Mouse (Mus musculus): ENCODE results near the gene Ankrd63. TPM values are rescaled to one million over a fixed set of nuclear protein-coding genes. Genes with fewer than 3 reads are reported as not detected.

Gene Ankrd63
- polyA plus RNA-seq, 1 experiment from 2014 or later = 0.66 TPM

GRCm38 (mm10) chr2:118745232-118745884 is 41.6 kb upstream of the Ankrd63 start, which contains the start of gene Inafm2:
TSS of gene Inafm2 (plus strand) at chr2:118745758.
- peaks cover 30% of the 10 kb centered on the region for H3K4me1 ChIP-seq (ENCODE audit: control insufficient read depth, insufficient read depth, low read length)
- H3K9me3 ChIP-seq (replicated peaks; ENCODE audit: control insufficient read depth, low read length) = no peaks in the 10 kb centered on the region
- H3K4me2 ChIP-seq = peak within 1 kb of the TSS; percentile 85
- H3K27ac ChIP-seq (ENCODE audit: low read depth, low read length) = peak within 1 kb of the TSS; percentile 59
- peak; percentile 87 for ATAC-seq (replicated peaks; ENCODE audit: insufficient number of reproducible peaks, low FRiP score, low TSS enrichment)
- peak within 1 kb of the TSS; percentile 75 for H3K4me3 ChIP-seq (ENCODE audit: low read depth, low read length)
- H3K9ac ChIP-seq (ENCODE audit: low read depth, low read length) = peak within 1 kb of the TSS; percentile 91
- H3K27me3 ChIP-seq (ENCODE audit: control insufficient read depth, insufficient read depth, low read length) = peaks cover 14% of the 10 kb centered on the region
- no peaks in the 10 kb centered on the region for H3K36me3 ChIP-seq (ENCODE audit: control insufficient read depth, insufficient read depth, low read length)
- under 1% methylated on average over 36 of the region's 57 CpGs for WGBS (ENCODE audit: insufficient replicate concordance)

DNA sequence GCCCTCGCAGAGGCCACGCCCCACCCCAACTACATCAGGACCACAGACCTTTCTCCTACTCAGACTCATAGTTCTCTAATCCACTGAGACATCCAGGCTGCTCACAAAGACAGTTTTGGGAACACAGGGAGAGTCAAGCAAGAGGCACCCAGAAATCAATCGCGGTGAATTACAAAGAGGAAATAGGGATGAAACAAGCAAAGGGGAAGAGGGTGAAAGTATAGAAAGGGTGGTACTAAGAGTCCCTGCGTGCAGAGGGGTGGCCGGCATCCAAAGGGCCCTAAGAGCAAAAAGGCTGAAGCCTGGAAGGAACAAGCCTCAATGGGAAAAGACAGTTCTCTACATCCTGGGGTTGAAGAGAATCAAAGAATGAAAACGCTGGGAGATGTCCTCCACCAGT is 40.9 kb upstream of the Ankrd63 start:
- Histone ChIP-seq H3K4me3 (ENCODE audit: low read depth, low read length) (peak overlapping the region; percentile 75), H3K36me3 (ENCODE audit: control insufficient read depth, insufficient read depth, low read length) (no peaks in the 10 kb centered on the region), H3K4me1 (ENCODE audit: control insufficient read depth, insufficient read depth, low read length) (peaks cover 22% of the 10 kb centered on the region), H3K4me2 (peak overlapping the region; percentile 85), H3K9ac (ENCODE audit: low read depth, low read length) (no peak overlapping the region), H3K27me3 (ENCODE audit: control insufficient read depth, insufficient read depth, low read length) (peaks cover 14% of the 10 kb centered on the region), H3K9me3 (replicated peaks; ENCODE audit: control insufficient read depth, low read length) (no peaks in the 10 kb centered on the region), H3K27ac (ENCODE audit: low read depth, low read length) (no peak overlapping the region)
- WGBS (ENCODE audit: insufficient replicate concordance) = 12% methylated on average over 7 of the region's 7 CpGs
- no peak for ATAC-seq (replicated peaks; ENCODE audit: insufficient number of reproducible peaks, low FRiP score, low TSS enrichment)

GRCm38 (mm10) chr2:118743261-118743943 is 39.6 kb upstream of the Ankrd63 start:
- WGBS (ENCODE audit: insufficient replicate concordance) = 33% methylated on average over 8 of the region's 8 CpGs
- H3K27ac ChIP-seq (ENCODE audit: low read depth, low read length) = no peak overlapping the region
- H3K9me3 ChIP-seq (replicated peaks; ENCODE audit: control insufficient read depth, low read length) = no peaks in the 10 kb centered on the region
- no peaks in the 10 kb centered on the region for H3K36me3 ChIP-seq (ENCODE audit: control insufficient read depth, insufficient read depth, low read length)
- H3K4me3 ChIP-seq (ENCODE audit: low read depth, low read length) = no peak overlapping the region
- no peak overlapping the region for H3K4me2 ChIP-seq
- peaks cover 14% of the 10 kb centered on the region for H3K27me3 ChIP-seq (ENCODE audit: control insufficient read depth, insufficient read depth, low read length)
- no peak overlapping the region for H3K9ac ChIP-seq (ENCODE audit: low read depth, low read length)
- peaks cover 13% of the 10 kb centered on the region for H3K4me1 ChIP-seq (ENCODE audit: control insufficient read depth, insufficient read depth, low read length)
- ATAC-seq (replicated peaks; ENCODE audit: insufficient number of reproducible peaks, low FRiP score, low TSS enrichment) = no peak

DNA sequence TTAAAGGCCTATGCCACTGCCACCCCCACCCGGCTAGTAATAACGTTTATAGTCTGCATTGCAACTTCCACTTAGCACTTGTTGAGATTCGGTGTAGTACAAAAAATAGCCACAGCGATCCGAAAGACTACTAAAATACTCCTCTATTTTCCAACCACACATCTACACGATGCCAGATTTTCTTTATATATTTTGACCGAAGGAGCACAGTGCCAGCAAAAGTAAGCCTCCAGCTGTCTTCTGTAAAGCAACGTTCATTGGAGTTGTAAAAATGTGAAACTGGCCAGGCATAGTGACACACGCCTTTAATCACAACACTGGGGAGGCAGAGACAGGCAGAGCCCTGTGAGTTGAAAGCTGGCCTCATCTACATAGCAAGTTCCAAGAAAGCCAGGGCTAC is 37.4 kb upstream of the Ankrd63 start:
- no peaks in the 10 kb centered on the region for H3K36me3 ChIP-seq (ENCODE audit: control insufficient read depth, insufficient read depth, low read length)

DNA sequence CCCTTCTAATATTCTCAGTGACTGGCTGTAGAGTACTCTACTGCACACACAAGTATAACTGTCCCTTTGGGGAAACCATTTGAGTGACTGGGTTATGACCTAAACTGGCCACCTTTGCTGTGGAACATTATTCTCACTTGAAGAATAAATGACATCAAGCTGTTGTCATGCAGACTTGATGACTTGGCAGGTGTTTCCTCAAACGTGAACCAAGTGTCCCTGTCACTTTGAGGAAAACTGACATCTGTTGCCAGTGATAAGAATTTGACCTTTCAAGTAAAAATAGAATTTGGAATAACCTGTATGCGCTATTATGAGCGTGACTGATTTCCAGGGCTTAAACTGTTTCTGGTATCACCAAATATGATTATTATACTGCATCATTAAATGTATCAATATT is 36.6 kb upstream of the Ankrd63 start:
- H3K4me2 ChIP-seq = no peak overlapping the region
- H3K4me3 ChIP-seq (ENCODE audit: low read depth, low read length) = no peak overlapping the region
- no peaks in the 10 kb centered on the region for H3K9me3 ChIP-seq (replicated peaks; ENCODE audit: control insufficient read depth, low read length)
- peaks cover 14% of the 10 kb centered on the region for H3K27me3 ChIP-seq (ENCODE audit: control insufficient read depth, insufficient read depth, low read length)
- 54% methylated on average over 3 of the region's 3 CpGs for WGBS (ENCODE audit: insufficient replicate concordance)
- ATAC-seq (replicated peaks; ENCODE audit: insufficient number of reproducible peaks, low FRiP score, low TSS enrichment) = no peak
- no peak overlapping the region for H3K27ac ChIP-seq (ENCODE audit: low read depth, low read length)
- no peaks in the 10 kb centered on the region for H3K36me3 ChIP-seq (ENCODE audit: control insufficient read depth, insufficient read depth, low read length)
- H3K9ac ChIP-seq (ENCODE audit: low read depth, low read length) = no peak overlapping the region
- peaks cover 8% of the 10 kb centered on the region for H3K4me1 ChIP-seq (ENCODE audit: control insufficient read depth, insufficient read depth, low read length)

More for the DNA sequence above, 37.4 kb upstream of the Ankrd63 start:
- Histone ChIP-seq H3K4me2 (no peak overlapping the region), H3K4me1 (ENCODE audit: control insufficient read depth, insufficient read depth, low read length) (peaks cover 8% of the 10 kb centered on the region), H3K27me3 (ENCODE audit: control insufficient read depth, insufficient read depth, low read length) (peaks cover 14% of the 10 kb centered on the region), H3K4me3 (ENCODE audit: low read depth, low read length) (no peak overlapping the region), H3K27ac (ENCODE audit: low read depth, low read length) (no peak overlapping the region), H3K9ac (ENCODE audit: low read depth, low read length) (no peak overlapping the region), H3K9me3 (replicated peaks; ENCODE audit: control insufficient read depth, low read length) (no peaks in the 10 kb centered on the region)
- WGBS (ENCODE audit: insufficient replicate concordance) = 63% methylated on average over 9 of the region's 9 CpGs
- ATAC-seq (replicated peaks; ENCODE audit: insufficient number of reproducible peaks, low FRiP score, low TSS enrichment) = no peak

DNA sequence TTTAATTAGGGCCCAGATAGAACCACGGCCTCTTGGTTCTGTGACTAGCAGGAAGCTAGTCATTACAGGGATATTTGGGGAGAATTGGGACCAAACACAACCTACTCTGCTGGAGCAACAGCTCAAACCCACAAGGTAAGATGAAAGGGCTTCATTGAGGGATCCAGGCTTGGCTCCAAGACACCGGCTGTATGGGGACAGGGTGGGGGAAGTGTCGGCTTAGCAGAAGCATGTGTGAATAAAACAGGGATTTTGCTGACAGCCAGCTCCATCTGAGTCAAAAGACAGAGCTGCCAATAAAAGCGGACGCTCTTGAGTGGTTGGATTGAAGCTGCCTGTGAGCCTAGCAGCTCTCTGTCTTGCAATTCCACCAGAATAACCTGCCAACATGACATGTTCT is 29.6 kb upstream of the Ankrd63 start:
- Histone ChIP-seq H3K27me3 (ENCODE audit: control insufficient read depth, insufficient read depth, low read length) (peaks cover 16% of the 10 kb centered on the region; the same call in 1 of the 2 replicates), H3K9ac (ENCODE audit: low read depth, low read length) (no peak overlapping the region), H3K27ac (ENCODE audit: low read depth, low read length) (no peak overlapping the region), H3K4me3 (ENCODE audit: low read depth, low read length) (no peak overlapping the region), H3K4me2 (no peak overlapping the region), H3K36me3 (ENCODE audit: control insufficient read depth, insufficient read depth, low read length) (no peaks in the 10 kb centered on the region), H3K4me1 (ENCODE audit: control insufficient read depth, insufficient read depth, low read length) (peaks cover 16% of the 10 kb centered on the region), H3K9me3 (replicated peaks; ENCODE audit: control insufficient read depth, low read length) (no peaks in the 10 kb centered on the region)
- no peak for ATAC-seq (replicated peaks; ENCODE audit: insufficient number of reproducible peaks, low FRiP score, low TSS enrichment)
- 64% methylated on average over 5 of the region's 5 CpGs for WGBS (ENCODE audit: insufficient replicate concordance)

DNA sequence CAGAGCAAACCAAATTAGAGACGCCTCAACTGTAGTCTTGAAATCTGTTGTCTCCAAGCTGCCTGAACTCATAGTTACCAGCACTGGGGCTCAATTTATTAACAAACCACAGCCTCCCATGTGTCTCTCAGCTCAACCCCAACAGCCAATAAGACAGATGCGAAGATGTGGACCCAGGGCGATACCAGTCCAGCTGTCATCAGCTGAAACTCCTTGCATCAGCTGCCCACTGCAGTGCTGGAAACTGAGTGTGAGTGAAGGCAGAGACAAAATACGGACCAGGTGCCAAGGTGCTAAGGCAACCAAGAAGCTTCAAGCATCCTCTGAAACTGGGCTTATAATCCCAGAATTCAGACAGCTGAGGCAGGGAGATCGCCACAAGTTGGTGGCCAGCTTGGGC is 28.2 kb upstream of the Ankrd63 start:
- Histone ChIP-seq H3K4me2 (no peak overlapping the region), H3K9me3 (replicated peaks; ENCODE audit: control insufficient read depth, low read length) (no peaks in the 10 kb centered on the region), H3K4me1 (ENCODE audit: control insufficient read depth, insufficient read depth, low read length) (peaks cover 25% of the 10 kb centered on the region), H3K4me3 (ENCODE audit: low read depth, low read length) (no peak overlapping the region), H3K9ac (ENCODE audit: low read depth, low read length) (no peak overlapping the region), H3K27ac (ENCODE audit: low read depth, low read length) (no peak overlapping the region), H3K36me3 (ENCODE audit: control insufficient read depth, insufficient read depth, low read length) (no peaks in the 10 kb centered on the region), H3K27me3 (ENCODE audit: control insufficient read depth, insufficient read depth, low read length) (peaks cover 16% of the 10 kb centered on the region; the same call in 1 of the 2 replicates)
- WGBS (ENCODE audit: insufficient replicate concordance) = 77% methylated on average over 5 of the region's 5 CpGs
- no peak for ATAC-seq (replicated peaks; ENCODE audit: insufficient number of reproducible peaks, low FRiP score, low TSS enrichment)

GRCm38 (mm10) chr2:118730622-118730915 is 26.8 kb upstream of the Ankrd63 start:
- no peak; the same call in 1 of the 2 replicates for ATAC-seq (replicated peaks; ENCODE audit: insufficient number of reproducible peaks, low FRiP score, low TSS enrichment)
- peaks cover 25% of the 10 kb centered on the region for H3K4me1 ChIP-seq (ENCODE audit: control insufficient read depth, insufficient read depth, low read length)
- no peaks in the 10 kb centered on the region for H3K36me3 ChIP-seq (ENCODE audit: control insufficient read depth, insufficient read depth, low read length)
- H3K27ac ChIP-seq (ENCODE audit: low read depth, low read length) = no peak overlapping the region
- no peak overlapping the region for H3K4me3 ChIP-seq (ENCODE audit: low read depth, low read length)
- 7% methylated on average over 3 of the region's 3 CpGs for WGBS (ENCODE audit: insufficient replicate concordance)
- H3K9ac ChIP-seq (ENCODE audit: low read depth, low read length) = no peak overlapping the region
- no peak overlapping the region for H3K4me2 ChIP-seq
- no peaks in the 10 kb centered on the region for H3K9me3 ChIP-seq (replicated peaks; ENCODE audit: control insufficient read depth, low read length)
- peaks cover 20% of the 10 kb centered on the region for H3K27me3 ChIP-seq (ENCODE audit: control insufficient read depth, insufficient read depth, low read length)
